Mouse (Mus musculus) embryonic fibroblast, embryonic 13.5 days (primary cell): Measurements from ENCODE around the gene Tfe3.

Experiments
- CTCF ChIP-seq: IDR thresholded peaks from 2 replicates; pipeline ENCODE4 v1.5.1; 2011; ENCODE audit warnings: mild to moderate bottlenecking, control low read depth, low read length, moderate library complexity, borderline replicate concordance; ENCODE audit not compliant: insufficient read depth
- POLR2A ChIP-seq: IDR thresholded peaks from 2 replicates; pipeline ENCODE4 v1.6.1; 2011; ENCODE audit warnings: low read depth, mild to moderate bottlenecking, control low read depth, low read length, moderate library complexity

DNA sequence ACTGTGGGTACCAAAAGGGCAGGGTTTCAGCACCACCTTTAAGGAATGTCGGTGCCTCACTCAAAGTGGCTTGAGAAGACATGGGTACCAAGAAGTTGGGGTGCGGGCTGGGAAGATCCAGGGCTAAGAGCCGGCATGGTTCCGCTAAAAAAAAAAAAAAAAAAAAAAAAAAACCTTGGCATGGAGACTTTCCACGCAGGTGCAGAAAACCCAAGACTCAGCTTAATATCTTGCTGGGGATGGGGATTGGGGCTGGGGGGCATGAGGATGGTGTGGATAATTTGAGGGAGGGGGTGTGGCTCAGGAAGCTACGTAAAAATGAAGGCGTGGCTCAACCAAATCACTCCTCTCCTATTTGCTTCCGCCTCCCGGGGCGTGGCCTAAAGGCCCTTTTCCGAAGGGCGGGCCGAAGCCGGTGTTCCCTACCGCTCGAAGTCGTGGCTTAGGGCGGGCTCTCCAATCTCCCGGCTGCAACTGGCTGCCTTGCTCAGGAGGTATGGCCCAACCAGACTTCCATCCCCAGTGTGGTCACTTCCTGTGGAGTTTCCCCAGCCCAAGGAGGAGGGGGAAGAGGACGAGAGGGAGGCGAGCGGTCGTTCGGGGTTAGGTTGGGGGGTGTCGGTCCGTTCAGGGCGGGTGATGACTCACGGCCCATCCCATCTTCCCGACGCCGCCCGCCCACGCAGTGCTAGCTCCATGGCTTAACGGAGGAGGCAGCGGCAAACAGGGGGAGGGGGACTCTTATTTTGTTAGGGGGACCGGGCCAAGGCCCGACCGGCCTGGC, at the start of gene Tfe3:
- TF ChIP-seq CTCF = no peak
- peak; percentile 70 for TF ChIP-seq POLR2A
